Mouse (Mus musculus) forebrain, embryonic 15.5 days (tissue): ENCODE measurements at regions not wholly inside any gene's neighbourhood (a gene's known extent, or its start where the extent isn't known, plus 50 kb on each side); places are given as distances from the start of the nearest gene placed in this dataset.

ENCODE experiments used
- ATAC-seq: fragments of 200-750 bp; cut with Nextera tagmentation; replicated peaks from 2 replicates; pipeline ENCODE4 v1.8.0; 2017; ENCODE audit warnings: mild to moderate bottlenecking, moderate TSS enrichment, moderate library complexity
- H3K27ac ChIP-seq: fragments of 300-500 bp; sonication (generic); replicated peaks from 2 replicates; pipeline ENCODE4 v1.5.1; 2015; ENCODE audit warnings: mild to moderate bottlenecking, inconsistent platforms
- H3K27me3 ChIP-seq: fragments of 300-500 bp; sonication (generic); 2 replicates; pipeline ENCODE4 v1.6.1; 2015; ENCODE audit warnings: inconsistent platforms
- H3K36me3 ChIP-seq: fragments of 300-500 bp; sonication (generic); 2 replicates; pipeline ENCODE4 v1.6.1; 2015; ENCODE audit warnings: mild to moderate bottlenecking, inconsistent platforms
- H3K4me1 ChIP-seq: fragments of 300-500 bp; sonication (generic); 2 replicates; pipeline ENCODE4 v1.6.1; 2015; ENCODE audit warnings: inconsistent platforms
- H3K4me2 ChIP-seq: fragments of 300-500 bp; sonication (generic); replicated peaks from 2 replicates; pipeline ENCODE4 v1.6.1; 2015; ENCODE audit warnings: mild to moderate bottlenecking, inconsistent platforms
- H3K4me3 ChIP-seq: fragments of 300-500 bp; sonication (generic); 2 replicates; pipeline ENCODE4 v1.5.1; 2015; ENCODE audit warnings: mild to moderate bottlenecking, inconsistent platforms
- H3K9ac ChIP-seq: fragments of 300-500 bp; sonication (generic); replicated peaks from 2 replicates; pipeline ENCODE4 v1.6.1; 2015; ENCODE audit warnings: mild to moderate bottlenecking, inconsistent platforms
- H3K9me3 ChIP-seq: fragments of 300-500 bp; sonication (generic); 2 replicates; pipeline ENCODE4 v1.6.1; 2016; ENCODE audit warnings: inconsistent platforms
- WGBS: fragments of 180-500 bp; shearing (Covaris S2); methylation state at CpG from one replicate; pipeline ENCODE4 v1.1.7; 2015; ENCODE audit warnings: mixed read lengths; 5-methylcytosine and 5-hydroxymethylcytosine counted together

DNA sequence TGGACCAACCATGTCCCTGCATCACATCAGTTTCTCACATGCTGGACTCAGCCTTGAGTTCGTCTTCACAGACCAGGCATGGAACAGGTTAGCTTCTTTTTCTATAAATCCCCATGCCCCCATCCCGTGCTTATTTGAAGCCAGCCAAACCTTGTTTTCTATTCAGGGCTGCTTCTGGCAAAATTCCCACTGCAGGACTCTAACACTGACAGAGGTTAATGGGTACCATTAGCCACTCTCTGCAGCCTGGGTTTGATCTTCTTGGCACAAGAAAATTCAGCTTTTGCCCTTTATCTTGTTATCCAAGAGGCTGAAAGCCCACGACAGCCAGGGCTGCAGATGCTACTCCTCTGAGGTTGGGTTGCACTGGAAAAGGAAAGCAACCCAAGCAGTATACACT, 101.8 kb upstream of the Fam204a start:
- Histone ChIP-seq H3K36me3 (no peaks in the 10 kb centered on the region), H3K4me1 (peaks cover 7% of the 10 kb centered on the region; the same call in 1 of the 2 replicates), H3K27me3 (no peaks in the 10 kb centered on the region), H3K27ac (no peak overlapping the region), H3K9ac (no peak overlapping the region), H3K4me3 (no peak overlapping the region), H3K4me2 (no peak overlapping the region), H3K9me3 (no peaks in the 10 kb centered on the region)
- 30% methylated on average over 3 of the region's 3 CpGs for WGBS
- ATAC-seq = no peak

DNA sequence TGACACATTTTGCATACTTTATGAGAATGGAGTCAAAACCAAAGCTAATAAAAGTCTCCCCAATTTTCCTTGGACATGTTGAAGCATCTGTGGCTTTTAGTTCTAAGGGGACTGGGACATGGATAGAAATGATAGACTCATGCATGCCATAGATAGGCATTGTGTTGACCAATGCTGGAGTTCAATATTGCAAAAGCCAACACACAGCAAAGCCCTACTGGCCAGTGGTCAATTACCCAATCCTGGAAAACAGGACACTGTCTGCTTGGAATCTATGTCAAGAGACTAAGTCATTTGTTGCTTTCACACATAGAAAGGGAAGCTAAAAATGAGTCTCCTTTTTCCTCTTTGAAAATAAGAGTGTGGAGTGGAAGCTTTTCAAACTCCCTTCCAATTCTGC, 99.1 kb upstream of the Fam204a start:
- no peak overlapping the region for H3K4me2 ChIP-seq
- peaks cover 7% of the 10 kb centered on the region; the same call in 1 of the 2 replicates for H3K4me1 ChIP-seq
- no peaks in the 10 kb centered on the region for H3K9me3 ChIP-seq
- no peak overlapping the region for H3K9ac ChIP-seq
- no peak overlapping the region for H3K27ac ChIP-seq
- no peak for ATAC-seq
- H3K4me3 ChIP-seq = no peak overlapping the region
- H3K27me3 ChIP-seq = no peaks in the 10 kb centered on the region
- H3K36me3 ChIP-seq = no peaks in the 10 kb centered on the region

DNA sequence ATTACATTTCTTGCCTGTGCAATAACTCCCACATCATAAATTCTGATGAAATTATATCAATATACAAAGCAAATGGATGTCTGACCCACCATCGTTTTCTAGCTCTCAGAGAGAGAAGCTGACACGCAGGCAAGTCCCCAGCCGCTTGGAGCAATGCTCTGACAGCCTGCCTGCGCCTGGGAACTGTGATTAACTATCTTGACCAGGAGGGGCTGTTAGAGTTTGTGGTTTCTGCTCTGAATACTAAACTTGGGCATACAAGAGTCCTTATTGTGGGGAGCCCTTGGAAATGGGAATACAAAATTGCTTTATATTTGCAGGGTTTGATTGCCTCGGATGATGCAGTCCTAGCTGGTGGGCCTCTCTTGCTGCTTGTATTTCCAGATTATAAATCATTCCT, 98.6 kb upstream of the Fam204a start:
- Histone ChIP-seq H3K4me2 (no peak overlapping the region), H3K27me3 (no peaks in the 10 kb centered on the region), H3K4me3 (no peak overlapping the region), H3K9me3 (no peaks in the 10 kb centered on the region), H3K36me3 (no peaks in the 10 kb centered on the region), H3K9ac (no peak overlapping the region), H3K4me1 (peaks cover 7% of the 10 kb centered on the region; the same call in 1 of the 2 replicates), H3K27ac (no peak overlapping the region)
- 45% methylated on average over 5 of the region's 5 CpGs for WGBS
- no peak for ATAC-seq

DNA sequence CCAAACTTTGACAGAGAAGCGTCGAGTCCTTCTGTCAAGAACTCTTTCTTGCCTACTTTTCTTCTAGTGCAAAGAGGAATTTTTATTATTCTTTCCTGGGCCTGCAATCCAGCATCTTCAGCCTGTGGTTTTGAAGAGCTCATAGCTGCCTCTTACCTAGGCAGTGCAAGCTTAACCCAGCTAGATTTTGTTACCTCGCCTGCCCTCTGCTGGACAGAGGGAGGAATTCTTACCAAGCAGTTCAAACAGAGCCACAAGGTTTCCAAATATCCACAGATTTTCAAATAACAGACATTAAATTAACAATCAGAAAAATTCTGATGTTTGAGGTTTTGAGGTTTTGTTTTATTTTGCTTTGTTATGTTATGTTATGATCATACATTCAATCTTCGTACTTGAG, 84.1 kb upstream of the Fam204a start:
- Histone ChIP-seq H3K27ac (no peak overlapping the region), H3K4me1 (no peaks in the 10 kb centered on the region), H3K36me3 (no peaks in the 10 kb centered on the region), H3K4me3 (no peak overlapping the region), H3K9me3 (no peaks in the 10 kb centered on the region), H3K9ac (no peak overlapping the region), H3K27me3 (no peaks in the 10 kb centered on the region), H3K4me2 (no peak overlapping the region)
- WGBS = 18% methylated on average over 4 of the region's 4 CpGs
- peak; percentile 83; the same call in 1 of the 2 replicates for ATAC-seq

DNA sequence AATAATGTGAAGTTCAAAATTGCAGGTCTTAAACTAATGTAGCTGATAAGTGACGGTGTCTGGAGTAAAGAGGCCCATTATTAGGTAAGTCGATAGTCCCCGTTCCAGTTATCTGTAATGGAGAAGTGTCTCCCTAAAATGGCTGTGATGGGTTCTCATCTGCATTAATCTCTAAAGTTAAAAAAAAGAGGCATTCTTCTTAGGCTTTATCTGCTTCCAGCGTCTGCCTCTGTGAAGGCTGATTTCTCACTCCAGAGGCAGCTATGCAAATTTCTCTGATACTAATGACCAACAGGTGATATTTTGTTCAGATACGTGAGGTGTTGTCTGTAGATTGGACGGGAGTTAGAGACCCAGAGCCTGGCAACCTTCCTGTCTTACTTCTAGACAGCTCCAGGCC, 75.9 kb upstream of the Fam204a start:
- Histone ChIP-seq H3K9ac (no peak overlapping the region), H3K4me1 (no peaks in the 10 kb centered on the region), H3K36me3 (no peaks in the 10 kb centered on the region), H3K27ac (no peak overlapping the region), H3K9me3 (no peaks in the 10 kb centered on the region), H3K27me3 (no peaks in the 10 kb centered on the region), H3K4me3 (no peak overlapping the region), H3K4me2 (no peak overlapping the region)
- whole genome bisulfite sequencing = 72% methylated on average over 6 of the region's 6 CpGs
- no peak for ATAC-seq

DNA sequence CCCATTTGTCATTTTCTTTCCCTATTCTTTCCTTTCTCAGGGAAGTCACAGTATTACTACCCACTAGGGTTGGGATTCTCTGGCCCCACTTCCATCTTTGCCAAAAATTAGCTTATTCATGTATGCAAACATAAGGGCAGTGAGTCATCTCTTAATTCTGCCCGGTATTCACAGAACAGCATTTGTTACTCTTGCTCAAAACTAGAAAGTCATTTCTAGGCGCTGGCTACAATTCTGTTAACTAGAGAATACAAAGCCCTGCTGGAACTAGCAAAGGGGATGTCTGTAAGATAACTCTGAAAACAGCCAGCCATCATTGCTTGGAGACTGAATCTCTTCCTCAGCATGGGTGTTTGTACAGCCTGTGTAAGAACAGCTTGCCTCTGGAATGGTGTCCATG, 74.4 kb upstream of the Fam204a start:
- no peaks in the 10 kb centered on the region for H3K9me3 ChIP-seq
- no peaks in the 10 kb centered on the region for H3K4me1 ChIP-seq
- no peaks in the 10 kb centered on the region for H3K36me3 ChIP-seq
- no peak overlapping the region for H3K27ac ChIP-seq
- no peak overlapping the region for H3K4me2 ChIP-seq
- no peak overlapping the region for H3K9ac ChIP-seq
- no peaks in the 10 kb centered on the region for H3K27me3 ChIP-seq
- H3K4me3 ChIP-seq = no peak overlapping the region
- 64% methylated on average over 2 of the region's 2 CpGs for WGBS
- ATAC-seq = no peak

DNA sequence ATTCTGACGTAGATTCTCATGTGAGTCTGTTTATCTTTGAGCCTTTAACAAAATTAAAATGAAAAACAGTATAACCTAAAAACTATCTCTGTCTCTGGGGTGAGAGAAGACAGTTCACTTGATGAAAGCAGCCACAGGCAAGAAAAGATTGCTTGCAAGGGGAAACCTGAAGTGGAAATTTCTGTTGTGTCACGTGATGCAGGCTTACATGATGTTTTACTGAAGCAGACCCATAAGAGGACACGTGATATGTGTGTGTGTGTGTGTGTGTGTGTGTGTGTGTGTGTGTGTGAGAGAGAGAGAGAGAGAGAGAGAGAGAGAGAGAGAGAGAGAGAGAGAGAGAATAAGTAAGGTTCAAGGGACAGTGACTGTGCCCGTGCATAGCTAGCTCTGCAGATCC, 63.7 kb upstream of the Fam204a start:
- no peak overlapping the region for H3K4me3 ChIP-seq
- no peaks in the 10 kb centered on the region for H3K27me3 ChIP-seq
- H3K4me1 ChIP-seq = peaks cover 2% of the 10 kb centered on the region; the same call in 1 of the 2 replicates
- no peak overlapping the region for H3K9ac ChIP-seq
- 87% methylated on average over 4 of the region's 4 CpGs for WGBS
- no peak overlapping the region for H3K27ac ChIP-seq
- ATAC-seq = no peak
- H3K36me3 ChIP-seq = no peaks in the 10 kb centered on the region
- no peak overlapping the region for H3K4me2 ChIP-seq
- no peaks in the 10 kb centered on the region for H3K9me3 ChIP-seq

DNA sequence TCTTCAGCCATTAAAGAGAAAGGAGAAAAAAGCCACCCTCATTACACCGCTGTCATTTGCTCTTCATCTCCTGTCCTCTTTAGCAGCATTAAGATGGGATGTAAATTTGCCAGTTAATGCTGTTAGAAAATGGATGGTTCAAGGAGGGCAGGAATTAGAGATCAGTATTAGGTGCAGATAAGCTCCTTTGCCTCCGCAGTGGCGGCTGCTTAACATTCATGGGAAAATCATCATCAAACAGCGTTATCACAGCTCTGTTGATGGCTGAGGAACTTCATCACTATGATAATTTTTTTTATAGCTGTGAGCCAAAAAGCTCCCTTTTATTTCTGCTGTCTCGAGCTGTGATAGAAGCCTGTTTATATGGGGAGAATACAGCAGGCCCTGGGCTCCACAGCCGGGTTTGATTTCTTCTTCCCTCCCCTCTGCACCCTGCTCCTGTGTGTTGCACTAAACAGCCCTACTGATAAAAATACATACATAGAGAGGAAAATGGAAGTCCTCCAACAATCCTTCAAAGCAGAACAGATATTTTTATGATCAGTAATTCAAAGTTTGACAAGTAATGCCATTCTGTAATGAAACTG, 60.4 kb upstream of the Fam204a start:
- 31% methylated on average over 6 of the region's 6 CpGs for WGBS
- no peak overlapping the region for H3K4me2 ChIP-seq
- H3K27me3 ChIP-seq = no peaks in the 10 kb centered on the region
- no peak overlapping the region for H3K9ac ChIP-seq
- H3K4me1 ChIP-seq = no peaks in the 10 kb centered on the region; the same call in 1 of the 2 replicates
- H3K36me3 ChIP-seq = no peaks in the 10 kb centered on the region
- ATAC-seq = peak; percentile 61; the same call in 1 of the 2 replicates
- H3K4me3 ChIP-seq = no peak overlapping the region
- peak overlapping the region; percentile 57 for H3K27ac ChIP-seq
- no peaks in the 10 kb centered on the region for H3K9me3 ChIP-seq

DNA sequence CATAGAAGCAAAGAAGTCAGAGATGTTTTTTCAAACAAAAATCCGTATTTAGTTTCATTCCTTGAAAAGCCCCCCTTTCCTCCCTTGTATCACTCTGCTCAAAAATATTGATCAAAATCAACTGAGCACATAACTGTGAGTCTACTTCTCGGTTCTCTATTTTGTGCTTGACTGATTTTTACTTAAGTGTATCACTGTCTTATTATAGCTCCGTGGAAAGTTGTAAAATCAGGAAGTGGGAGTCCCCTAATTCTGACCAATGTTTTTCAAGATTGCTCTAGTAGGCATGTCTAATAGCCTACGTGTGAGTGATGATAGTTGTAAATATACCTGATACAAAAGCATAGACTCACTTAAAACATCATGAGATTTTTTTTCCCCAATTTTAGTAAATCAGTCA, 58.4 kb upstream of the Fam204a start:
- Histone ChIP-seq H3K27ac (no peak overlapping the region), H3K4me2 (no peak overlapping the region), H3K4me3 (no peak overlapping the region), H3K4me1 (no peaks in the 10 kb centered on the region; the same call in 1 of the 2 replicates), H3K9ac (no peak overlapping the region), H3K27me3 (no peaks in the 10 kb centered on the region), H3K9me3 (no peaks in the 10 kb centered on the region), H3K36me3 (no peaks in the 10 kb centered on the region)
- WGBS = 81% methylated on average over 4 of the region's 4 CpGs
- no peak for ATAC-seq
